Mouse (Mus musculus) embryonic fibroblast, embryonic 13.5 days (primary cell): Measurements from ENCODE around the gene Nkd2.

Experiments used
- CTCF ChIP-seq: IDR thresholded peaks from 2 replicates; pipeline ENCODE4 v1.5.1; 2011; ENCODE audit warnings: mild to moderate bottlenecking, control low read depth, low read length, moderate library complexity, borderline replicate concordance; ENCODE audit not compliant: insufficient read depth
- POLR2A ChIP-seq: IDR thresholded peaks from 2 replicates; pipeline ENCODE4 v1.6.1; 2011; ENCODE audit warnings: low read depth, mild to moderate bottlenecking, control low read depth, low read length, moderate library complexity

DNA sequence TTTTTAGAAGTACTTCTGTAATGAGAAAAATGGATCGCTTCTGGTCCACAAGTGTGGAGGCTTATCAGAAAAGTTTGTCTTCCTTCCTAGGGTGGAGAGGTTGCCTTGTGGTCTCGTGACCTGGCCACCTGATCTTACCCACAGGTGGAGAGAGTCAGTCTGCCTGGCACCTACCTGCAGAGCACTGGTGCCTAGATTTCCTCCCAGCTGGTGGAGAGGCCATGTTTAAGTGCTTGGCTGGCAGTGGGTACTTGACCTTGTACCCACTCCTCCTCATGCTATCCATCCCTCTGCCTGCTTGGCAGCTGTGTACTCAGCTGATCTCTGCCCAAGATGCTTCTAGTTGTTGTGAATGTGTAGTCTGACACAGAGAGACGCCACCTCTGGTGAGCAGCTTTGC is 69.9 kb downstream of the Nkd2 start:
- no peak for TF ChIP-seq CTCF
- TF ChIP-seq POLR2A = no peak
